Mouse (Mus musculus) CH12.LX (cell line): ENCODE measurements around the gene Grxcr1. TPM values are rescaled to one million over a fixed set of nuclear protein-coding genes. Genes with fewer than 3 reads are reported as not detected.

ENCODE experiments used
- DNase-seq: peaks from one replicate; pipeline ENCODE4 v3.0.0-alpha.2; 2013; ENCODE audit errors: extremely low read depth
- H3K27ac ChIP-seq: 2 replicates; pipeline ENCODE4 v1.5.1; 2012; ENCODE audit warnings: low read depth, mild to moderate bottlenecking, control low read depth, moderate library complexity; ENCODE audit not compliant: insufficient read depth
- H3K27me3 ChIP-seq: replicated peaks from 2 replicates; pipeline ENCODE3; 2012; ENCODE audit warnings: inconsistent platforms
- H3K36me3 ChIP-seq, 2 experiments: replicated peaks in 1 of 2; 2 replicates each; pipeline versions ENCODE3 to v1.6.1; 2012; ENCODE audit warnings: inconsistent platforms in 1 of 2, low read length in 1 of 2, mild to moderate bottlenecking in 1 of 2, mixed read lengths in 1 of 2, moderate library complexity in 1 of 2; ENCODE audit not compliant: control insufficient read depth in 1 of 2, insufficient read depth in 1 of 2
- H3K4me1 ChIP-seq, 2 experiments: 2 replicates each; pipeline ENCODE4 v1.6.1; 2012; ENCODE audit warnings: inconsistent platforms in 1 of 2, moderate library complexity in 1 of 2; ENCODE audit not compliant: insufficient read depth in 2 of 2, control insufficient read depth in 1 of 2
- H3K4me2 ChIP-seq: 2 replicates; pipeline ENCODE4 v1.6.1; 2012; ENCODE audit warnings: low read depth, mild to moderate bottlenecking, control low read depth; ENCODE audit not compliant: poor library complexity, insufficient read depth, severe bottlenecking
- H3K4me3 ChIP-seq, 3 experiments: fragments of 150-350 bp in 1 of 3; sonication (generic) in 1 of 3; replicated peaks in 1 of 3; 2 replicates each; pipeline versions ENCODE3 to v1.5.1; 2011 to 2012; ENCODE audit warnings: low read depth in 2 of 3, low read length in 2 of 3, mild to moderate bottlenecking in 2 of 3, moderate library complexity in 2 of 3, control low read depth in 1 of 3, improper control_type of control experiment in 1 of 3, inconsistent platforms in 1 of 3, mixed read lengths in 1 of 3; ENCODE audit not compliant: poor library complexity in 1 of 3
- H3K79me2 ChIP-seq: replicated peaks from 2 replicates; pipeline ENCODE4 v1.6.1; 2012; ENCODE audit warnings: mild to moderate bottlenecking, moderate library complexity; ENCODE audit not compliant: control insufficient read depth, poor library complexity, insufficient read depth, severe bottlenecking; ENCODE audit errors: extremely low read depth
- H3K9ac ChIP-seq: 2 replicates; pipeline ENCODE4 v1.6.1; 2012; ENCODE audit warnings: low read depth, mild to moderate bottlenecking, control low read depth, moderate library complexity; ENCODE audit not compliant: insufficient read depth
- H3K9me3 ChIP-seq: replicated peaks from 2 replicates; pipeline ENCODE3; 2012; ENCODE audit warnings: low read length, inconsistent platforms, mixed read lengths
- BHLHE40 ChIP-seq: IDR thresholded peaks from 2 replicates; pipeline ENCODE4 v1.6.1; 2011; ENCODE audit warnings: mild to moderate bottlenecking, low read depth, low read length, improper control_type of control experiment
- CHD1 ChIP-seq: IDR thresholded peaks from 2 replicates; pipeline ENCODE4 v1.6.1; 2012; ENCODE audit warnings: low read depth, low read length, improper control_type of control experiment, inconsistent platforms
- CHD2 ChIP-seq: IDR thresholded peaks from 2 replicates; pipeline ENCODE4 v1.6.1; 2011; ENCODE audit warnings: low read length, improper control_type of control experiment
- CTCF ChIP-seq, 2 experiments: IDR thresholded peaks in 1 of 2; conservative IDR thresholded peaks in 1 of 2; 2 replicates each; pipeline ENCODE4 v1.5.1; 2011 to 2012; ENCODE audit warnings: low read depth in 2 of 2, low read length in 2 of 2, improper control_type of control experiment in 1 of 2, inconsistent platforms in 1 of 2, mild to moderate bottlenecking in 1 of 2, moderate library complexity in 1 of 2
- E2F4 ChIP-seq: IDR thresholded peaks from 2 replicates; pipeline ENCODE4 v1.6.1; 2011; ENCODE audit warnings: low read depth, low read length, improper control_type of control experiment; ENCODE audit not compliant: insufficient replicate concordance
- ELF1 ChIP-seq: IDR thresholded peaks from 2 replicates; pipeline ENCODE4 v1.6.1; 2014; ENCODE audit warnings: low read depth, mild to moderate bottlenecking, inconsistent platforms, low read length, improper control_type of control experiment
- ETS1 ChIP-seq: conservative IDR thresholded peaks from 2 replicates; pipeline ENCODE4 v1.6.1; 2012; ENCODE audit warnings: low read depth, mild to moderate bottlenecking, inconsistent platforms, low read length, improper control_type of control experiment, moderate library complexity
- GABPA ChIP-seq: IDR thresholded peaks from 2 replicates; pipeline ENCODE4 v1.6.1; 2012; ENCODE audit warnings: low read depth, low read length, improper control_type of control experiment, inconsistent platforms; ENCODE audit not compliant: insufficient replicate concordance
- HCFC1 ChIP-seq: IDR thresholded peaks from 2 replicates; pipeline ENCODE4 v1.6.1; 2012; ENCODE audit warnings: low read depth, mild to moderate bottlenecking, inconsistent platforms, low read length, improper control_type of control experiment
- IRF4 ChIP-seq: IDR thresholded peaks from 2 replicates; pipeline ENCODE4 v1.6.1; 2014; ENCODE audit warnings: low read depth, mild to moderate bottlenecking, inconsistent platforms, low read length, improper control_type of control experiment
- JUN ChIP-seq: IDR thresholded peaks from 2 replicates; pipeline ENCODE4 v1.6.1; 2011; ENCODE audit warnings: low read depth, mild to moderate bottlenecking, low read length, improper control_type of control experiment, moderate library complexity; ENCODE audit not compliant: insufficient read depth
- KAT2A ChIP-seq: IDR thresholded peaks from 2 replicates; pipeline ENCODE4 v1.6.1; 2012; ENCODE audit warnings: low read length, improper control_type of control experiment, inconsistent platforms; ENCODE audit not compliant: insufficient replicate concordance
- MEF2A ChIP-seq: IDR thresholded peaks from 2 replicates; pipeline ENCODE4 v1.6.1; 2014; ENCODE audit warnings: low read depth, mild to moderate bottlenecking, inconsistent platforms, low read length, improper control_type of control experiment, borderline replicate concordance
- MYC ChIP-seq: IDR thresholded peaks from 2 replicates; pipeline ENCODE4 v1.6.1; 2011; ENCODE audit warnings: low read depth, mild to moderate bottlenecking, improper control_type of control experiment, low read length
- NELFE ChIP-seq: IDR thresholded peaks from 2 replicates; pipeline ENCODE4 v1.6.1; 2011; ENCODE audit warnings: low read depth, low read length, improper control_type of control experiment
- NRF1 ChIP-seq: IDR thresholded peaks from 2 replicates; pipeline ENCODE4 v1.6.1; 2014; ENCODE audit warnings: low read depth, mild to moderate bottlenecking, inconsistent platforms, low read length, improper control_type of control experiment, moderate library complexity
- PAX5 ChIP-seq: IDR thresholded peaks from 2 replicates; pipeline ENCODE4 v1.6.1; 2012; ENCODE audit warnings: low read length, inconsistent platforms, mixed read lengths
- POLR2AphosphoS2 ChIP-seq: IDR thresholded peaks from 2 replicates; pipeline ENCODE4 v1.6.1; 2011; ENCODE audit warnings: low read depth, low read length, improper control_type of control experiment
- RAD21 ChIP-seq: IDR thresholded peaks from 2 replicates; pipeline ENCODE4 v1.6.1; 2011; ENCODE audit warnings: low read depth, mild to moderate bottlenecking, low read length, improper control_type of control experiment, moderate library complexity
- RCOR1 ChIP-seq: conservative IDR thresholded peaks from 2 replicates; pipeline ENCODE4 v1.6.1; 2012; ENCODE audit warnings: low read depth, mild to moderate bottlenecking, inconsistent platforms, low read length, improper control_type of control experiment
- TBP ChIP-seq: conservative IDR thresholded peaks from 2 replicates; pipeline ENCODE4 v1.6.1; 2011; ENCODE audit warnings: low read depth, low read length, improper control_type of control experiment
- TCF12 ChIP-seq: IDR thresholded peaks from 2 replicates; pipeline ENCODE4 v1.6.1; 2014; ENCODE audit warnings: low read depth, mild to moderate bottlenecking, inconsistent platforms, low read length, improper control_type of control experiment
- USF1 ChIP-seq: IDR thresholded peaks from 2 replicates; pipeline ENCODE4 v1.6.1; 2014; ENCODE audit warnings: low read depth, mild to moderate bottlenecking, inconsistent platforms, low read length, improper control_type of control experiment
- USF2 ChIP-seq: conservative IDR thresholded peaks from 2 replicates; pipeline ENCODE4 v1.6.1; 2011; ENCODE audit warnings: low read depth, low read length, improper control_type of control experiment
- ZC3H11A ChIP-seq: IDR thresholded peaks from 2 replicates; pipeline ENCODE4 v1.6.1; 2012; ENCODE audit warnings: low read depth, mild to moderate bottlenecking, inconsistent platforms, low read length, improper control_type of control experiment
- ZKSCAN1 ChIP-seq: IDR thresholded peaks from 2 replicates; pipeline ENCODE4 v1.6.1; 2012; ENCODE audit warnings: low read depth, inconsistent platforms, low read length, improper control_type of control experiment, borderline replicate concordance
- ZMIZ1 ChIP-seq: IDR thresholded peaks from 2 replicates; pipeline ENCODE4 v1.6.1; 2012; ENCODE audit warnings: low read depth, mild to moderate bottlenecking, inconsistent platforms, low read length, improper control_type of control experiment
- ZNF384 ChIP-seq: IDR thresholded peaks from 2 replicates; pipeline ENCODE4 v1.6.1; 2012; ENCODE audit warnings: low read depth, low read length, improper control_type of control experiment, inconsistent platforms
- dilution Hi-C: fragments of 300-500 bp; cut with MboI; formaldehyde crosslinking; loops from 2 replicates; pipeline ENCODE4 v1.14.3; 2020; ENCODE audit warnings: low sequenced_read_pairs; ENCODE audit not compliant: extremely low pct_unique_long_range_greater_than_20kb, extremely low pct_ligation_motif_present
- in situ Hi-C: fragments of 300-500 bp; cut with MboI; formaldehyde crosslinking; loops from 3 replicates; pipeline ENCODE4 v1.14.3; 2019; ENCODE audit warnings: low sequenced_read_pairs, low pct_ligation_motif_present, low pct_unique_long_range_greater_than_20kb, mixed read lengths
- polyA plus RNA-seq: library from polyadenylated mRNA; unstranded; fragments of >175 nt; gene quantifications from 2 replicates; pipeline ENCODE4 v1.2.1, GENCODE M21; 2012; ENCODE audit warnings: low read depth; ENCODE audit not compliant: insufficient read length
- total RNA-seq, 2 experiments: library from RNA; depleted of rRNA; stranded (reverse); fragments of 300-350 nt in 1 of 2; fragments of >200 nt in 1 of 2; gene quantifications; 2 replicates each; pipeline ENCODE4 v1.2.3; 2012 to 2014

The Grxcr1 gene
- total and polyA plus RNA-seq, 3 experiments: not detected

DNA sequence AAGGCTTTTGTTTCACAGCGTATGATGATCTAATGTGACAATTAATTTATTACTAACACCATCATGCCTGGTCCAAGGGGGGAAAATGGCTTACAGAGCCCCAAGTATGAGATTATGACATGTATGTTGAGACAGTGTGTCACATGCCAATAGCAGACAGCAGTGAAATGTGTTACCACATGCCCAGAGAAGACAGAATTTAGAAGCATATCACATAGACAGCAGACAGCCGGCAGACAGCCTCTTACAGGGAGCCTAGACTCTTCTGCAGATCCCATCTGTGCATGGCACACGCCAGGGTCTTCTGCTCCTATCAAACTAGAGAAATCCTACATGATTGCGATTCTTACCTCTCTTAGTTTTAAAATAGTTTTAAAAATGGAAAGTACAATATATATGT, 40.2 kb downstream of the Grxcr1 start:
- no peak overlapping the region for H3K27ac ChIP-seq
- H3K79me2 ChIP-seq: no peaks in the 10 kb centered on the region
- H3K9ac ChIP-seq: no peak overlapping the region
- TF ChIP-seq USF1 (no peak), ELF1 (no peak), USF2 (no peak), ZC3H11A (no peak), GABPA (no peak), ZNF384 (no peak), ETS1 (no peak), JUN (no peak), MEF2A (no peak), PAX5 (no peak), RCOR1 (no peak), RAD21 (no peak), HCFC1 (no peak)
- in situ Hi-C loops: no loop called here
- no peak overlapping the region for H3K4me3 ChIP-seq
- no peak for DNase-seq
- H3K9me3 ChIP-seq: no peaks in the 10 kb centered on the region
- dilution Hi-C loops: no loop called here
- no peaks in the 10 kb centered on the region for H3K27me3 ChIP-seq
- H3K4me1 ChIP-seq: no peaks in the 10 kb centered on the region
- H3K4me2 ChIP-seq: no peak overlapping the region
- H3K36me3 ChIP-seq: no peaks in the 10 kb centered on the region

DNA sequence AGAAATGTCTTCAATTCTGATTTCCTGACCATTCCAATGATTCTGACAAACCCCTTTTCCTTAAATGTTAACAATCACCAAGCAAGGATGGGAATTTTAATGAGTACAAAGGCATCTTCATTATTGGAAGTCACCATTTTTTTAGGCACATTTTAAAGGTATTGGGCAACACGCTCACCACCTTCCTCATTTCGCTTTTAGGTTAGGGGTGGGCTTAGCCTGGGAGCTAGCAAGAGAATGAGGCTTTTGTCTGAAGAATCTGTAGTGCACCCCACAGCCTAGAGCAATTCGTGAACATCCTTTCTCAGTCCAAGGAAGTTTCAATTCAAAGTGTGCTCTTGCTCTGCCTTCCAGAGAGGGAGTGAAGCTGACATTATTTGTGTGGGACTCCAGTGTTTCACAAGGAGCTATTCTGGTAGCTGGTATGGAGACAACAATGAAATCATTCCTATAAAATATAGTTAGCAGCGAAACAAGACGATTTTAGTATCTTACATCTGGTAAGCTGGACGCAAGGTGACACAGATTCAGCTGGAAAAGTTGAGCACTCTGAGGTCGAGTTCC, 55.0 kb downstream of the Grxcr1 start:
- no peaks in the 10 kb centered on the region for H3K36me3 ChIP-seq
- TF ChIP-seq ZKSCAN1 (no peak), POLR2AphosphoS2 (no peak), KAT2A (no peak), CHD2 (no peak), RAD21 (no peak), IRF4 (no peak), NELFE (no peak), CHD1 (no peak), MYC (no peak), TCF12 (no peak), NRF1 (no peak), ZMIZ1 (no peak), MEF2A (no peak), E2F4 (no peak), CTCF (conservative IDR thresholded peaks at IDR 0.05 in 1 of 2, IDR thresholded peaks at IDR 0.05 in 1 of 2; ENCODE audit: low read depth in 2 of 2, low read length in 2 of 2) (no peak), PAX5 (no peak), TBP (no peak), RCOR1 (no peak), BHLHE40 (no peak)
- no peak overlapping the region for H3K4me2 ChIP-seq
- no peak overlapping the region for H3K27ac ChIP-seq
- H3K4me1 ChIP-seq: no peaks in the 10 kb centered on the region
- no peak overlapping the region for H3K9ac ChIP-seq
- in situ Hi-C loops (no loop called here), dilution Hi-C loops (no loop called here)
- DNase-seq: no peak
- H3K9me3 ChIP-seq: no peaks in the 10 kb centered on the region
- no peaks in the 10 kb centered on the region for H3K27me3 ChIP-seq
- H3K4me3 ChIP-seq: no peak overlapping the region
- no peaks in the 10 kb centered on the region for H3K79me2 ChIP-seq
